Mouse (Mus musculus) splenic B cell, adult 2 months (primary cell): ENCODE data around the gene Bmp6.

ENCODE experiments used
- DNase-seq: peaks from one replicate; pipeline ENCODE4 v3.0.0-alpha.2; 2011; ENCODE audit warnings: low read depth, low spot score
- H3K27me3 ChIP-seq: 2 replicates; pipeline ENCODE4 v1.6.1; 2012; ENCODE audit warnings: mild to moderate bottlenecking, low read length, moderate library complexity, mixed read lengths; ENCODE audit not compliant: control insufficient read depth, poor library complexity, insufficient read depth, severe bottlenecking
- H3K36me3 ChIP-seq: 2 replicates; pipeline ENCODE4 v1.6.1; 2012; ENCODE audit warnings: mild to moderate bottlenecking, low read length, moderate library complexity, mixed read lengths; ENCODE audit not compliant: control insufficient read depth, poor library complexity, insufficient read depth, severe bottlenecking

Gene Bmp6

GRCm38 (mm10) chr13:38501314-38501713 lies 156.4 kb downstream of the Bmp6 start:
- no peaks in the 10 kb centered on the region; the same call in 1 of the 2 replicates for H3K27me3 ChIP-seq
- peak; percentile 62 for DNase-seq
- peaks cover 13% of the 10 kb centered on the region for H3K36me3 ChIP-seq

DNA sequence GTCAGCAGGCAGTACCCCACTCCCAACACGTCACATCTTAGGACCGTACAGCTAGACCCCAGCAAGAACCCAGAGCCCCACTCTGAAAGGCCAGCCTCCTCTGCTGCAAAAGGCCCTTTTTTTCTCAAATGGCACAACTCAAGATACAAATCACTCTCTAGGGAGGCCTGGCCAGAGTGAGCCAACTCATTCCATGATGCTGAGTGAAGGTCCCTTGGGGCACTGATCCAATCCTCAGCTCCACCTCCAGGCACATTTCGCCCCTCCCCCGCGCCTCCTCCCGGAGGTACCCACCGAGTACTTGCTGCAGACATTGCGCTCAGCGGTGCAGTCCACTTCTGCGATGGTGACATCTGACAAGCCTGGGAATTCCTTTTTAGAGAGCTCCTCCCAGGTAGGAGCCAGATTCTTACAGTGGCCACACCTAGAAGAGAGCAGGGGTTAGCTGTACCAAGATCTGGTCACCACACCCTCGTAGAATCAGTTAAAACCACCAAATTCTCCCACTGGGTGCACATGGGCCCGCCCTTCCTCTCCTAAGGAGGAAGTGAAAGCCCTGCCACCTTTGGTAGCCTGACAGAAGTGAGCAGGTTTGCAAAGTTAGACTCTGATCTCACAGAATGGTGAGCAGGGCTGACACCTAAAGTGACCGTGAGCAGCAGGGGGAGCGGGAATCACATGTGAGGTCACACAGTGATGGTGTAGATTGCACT lies 158.4 kb downstream of the Bmp6 start:
- H3K36me3 ChIP-seq = peaks cover 15% of the 10 kb centered on the region
- H3K27me3 ChIP-seq = no peaks in the 10 kb centered on the region; the same call in 1 of the 2 replicates
- DNase-seq = peak; percentile 94

- peaks cover 7% of the 10 kb centered on the region for H3K36me3 ChIP-seq
- peak; percentile 68 for DNase-seq
These were observed 161.4 kb downstream of the Bmp6 start for GRCm38 (mm10) chr13:38506320-38506719.

GRCm38 (mm10) chr13:38506936-38507335 lies 162.0 kb downstream of the Bmp6 start:
- Histone ChIP-seq H3K36me3 (peaks cover 8% of the 10 kb centered on the region), H3K27me3 (no peaks in the 10 kb centered on the region)
- DNase-seq = no peak

More at GRCm38 (mm10) chr13:38506320-38506719, 161.4 kb downstream of the Bmp6 start:
- no peaks in the 10 kb centered on the region for H3K27me3 ChIP-seq

GRCm38 (mm10) chr13:38509681-38510341 lies 164.9 kb downstream of the Bmp6 start:
- DNase-seq = no peak
- Histone ChIP-seq H3K27me3 (no peaks in the 10 kb centered on the region), H3K36me3 (peaks cover 13% of the 10 kb centered on the region)

DNA sequence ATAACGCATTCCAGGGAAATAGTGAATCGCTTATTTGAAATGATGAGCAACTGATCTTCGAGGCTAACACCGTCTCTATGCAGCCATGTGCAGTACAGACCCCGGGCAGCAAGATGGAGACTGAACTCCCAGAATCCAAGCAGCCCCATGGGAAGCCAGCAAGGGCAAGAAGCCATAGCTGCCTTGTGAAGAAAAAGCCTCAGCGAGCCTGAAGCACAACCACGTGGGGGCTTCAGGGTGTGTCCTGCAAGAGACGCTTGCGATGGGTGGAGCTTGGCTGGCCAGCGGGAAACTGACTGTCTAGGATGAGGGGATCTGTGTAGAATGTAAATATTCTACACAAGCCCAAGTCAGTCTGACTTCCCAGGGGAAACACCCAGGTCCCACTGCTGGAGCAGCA lies 167.1 kb downstream of the Bmp6 start:
- no peak for DNase-seq
- peaks cover 11% of the 10 kb centered on the region for H3K36me3 ChIP-seq
- no peaks in the 10 kb centered on the region for H3K27me3 ChIP-seq

DNA sequence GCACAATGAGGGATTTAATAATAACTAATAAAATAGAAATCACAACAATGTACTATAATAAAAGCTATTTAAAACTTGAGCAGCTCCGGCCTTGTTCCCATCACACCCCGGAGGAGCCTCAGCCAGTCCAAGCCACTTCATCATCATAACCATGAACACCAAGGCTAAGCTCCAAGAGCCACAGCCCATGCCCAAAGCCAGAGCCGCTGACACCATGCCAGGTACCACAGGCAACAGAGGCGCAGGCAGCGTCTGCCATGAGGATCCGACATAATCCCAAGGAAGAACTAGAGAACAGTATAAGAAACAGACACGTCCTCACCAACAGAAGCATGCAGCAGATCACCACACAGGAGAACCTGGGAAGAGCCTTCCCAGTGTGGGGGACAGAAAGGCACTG lies 169.0 kb downstream of the Bmp6 start:
- H3K27me3 ChIP-seq = no peaks in the 10 kb centered on the region
- peaks cover 15% of the 10 kb centered on the region for H3K36me3 ChIP-seq

DNA sequence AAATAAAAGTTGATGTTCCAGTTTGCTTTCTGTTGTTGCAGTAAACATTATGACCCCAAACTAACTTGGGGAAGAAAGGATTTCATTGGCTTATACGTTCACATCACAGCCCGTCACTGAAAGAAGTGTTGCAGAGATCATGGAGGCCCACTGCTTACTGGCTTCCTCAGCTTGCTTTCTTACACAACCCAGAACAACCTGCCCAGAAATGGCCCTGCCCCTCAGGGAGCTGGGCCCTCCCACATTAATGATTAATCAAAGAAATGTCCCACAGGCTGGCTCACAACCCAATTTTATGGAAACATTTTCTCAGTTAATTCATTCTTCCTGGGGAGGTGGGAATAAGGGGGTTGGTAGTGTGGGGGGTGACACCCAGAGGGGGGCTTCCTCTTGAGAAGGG lies 170.5 kb downstream of the Bmp6 start:
- peaks cover 14% of the 10 kb centered on the region for H3K36me3 ChIP-seq
- no peak for DNase-seq
- H3K27me3 ChIP-seq = no peaks in the 10 kb centered on the region

More for the DNA sequence above, 169.0 kb downstream of the Bmp6 start:
- DNase-seq = no peak

DNA sequence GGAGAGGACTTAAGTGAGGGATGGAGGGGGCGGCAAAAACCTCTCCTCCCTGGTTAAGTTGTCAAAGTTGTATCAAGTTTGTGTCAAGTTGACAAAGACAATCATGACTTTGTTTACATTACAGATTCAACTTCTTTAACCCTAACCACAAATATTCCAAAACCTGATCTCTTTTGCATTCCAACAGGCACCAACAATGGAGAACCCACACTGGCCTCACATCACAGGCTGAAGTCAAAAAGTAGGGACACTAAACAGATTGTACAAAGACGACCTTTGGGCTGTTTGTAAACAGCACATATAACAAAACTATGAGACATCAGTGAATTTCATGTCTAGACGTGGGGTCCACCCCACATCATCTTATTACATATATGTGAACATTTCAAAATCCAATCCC lies 170.9 kb downstream of the Bmp6 start:
- no peak for DNase-seq
- Histone ChIP-seq H3K27me3 (no peaks in the 10 kb centered on the region), H3K36me3 (peaks cover 13% of the 10 kb centered on the region)

DNA sequence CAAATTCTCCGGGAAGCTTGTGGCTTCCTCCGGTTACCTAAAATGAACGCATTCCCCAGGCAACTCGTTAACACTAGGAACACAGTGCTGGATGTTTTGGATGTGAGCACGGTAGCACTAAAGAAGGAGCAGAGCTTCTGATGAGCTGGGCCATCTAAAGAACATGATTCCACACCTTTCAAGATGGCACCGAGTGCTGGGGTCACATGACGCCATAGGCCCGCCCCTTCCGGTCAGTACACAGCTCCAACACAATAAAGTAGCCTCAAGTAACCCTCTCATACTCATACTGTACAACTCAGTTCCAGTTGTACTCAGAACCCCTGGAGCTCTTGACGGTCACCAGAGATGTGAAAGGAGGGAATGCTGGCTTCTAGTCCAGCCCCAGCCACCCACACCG lies 171.7 kb downstream of the Bmp6 start:
- Histone ChIP-seq H3K27me3 (no peaks in the 10 kb centered on the region), H3K36me3 (peaks cover 16% of the 10 kb centered on the region)
- no peak for DNase-seq

DNA sequence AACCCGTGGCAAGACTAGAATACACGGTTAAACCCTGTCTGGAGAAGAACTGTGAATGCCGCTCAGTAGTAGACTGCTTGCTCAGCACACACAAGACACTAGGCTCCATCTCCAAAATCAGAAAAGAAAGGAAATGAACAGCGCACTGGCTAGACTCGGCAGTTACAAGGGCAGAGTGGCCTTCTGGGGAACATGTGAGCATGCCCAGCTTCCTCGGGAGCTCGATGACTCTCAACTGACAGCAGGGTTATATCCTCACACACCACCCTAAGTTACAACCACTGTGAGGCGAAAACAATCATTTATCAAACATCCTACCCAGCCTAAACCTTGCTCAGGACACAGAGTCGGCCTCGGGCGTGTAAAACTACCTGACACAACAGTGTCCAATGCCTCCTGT lies 175.4 kb downstream of the Bmp6 start:
- DNase-seq = no peak
- peaks cover 12% of the 10 kb centered on the region for H3K36me3 ChIP-seq
- H3K27me3 ChIP-seq = no peaks in the 10 kb centered on the region

DNA sequence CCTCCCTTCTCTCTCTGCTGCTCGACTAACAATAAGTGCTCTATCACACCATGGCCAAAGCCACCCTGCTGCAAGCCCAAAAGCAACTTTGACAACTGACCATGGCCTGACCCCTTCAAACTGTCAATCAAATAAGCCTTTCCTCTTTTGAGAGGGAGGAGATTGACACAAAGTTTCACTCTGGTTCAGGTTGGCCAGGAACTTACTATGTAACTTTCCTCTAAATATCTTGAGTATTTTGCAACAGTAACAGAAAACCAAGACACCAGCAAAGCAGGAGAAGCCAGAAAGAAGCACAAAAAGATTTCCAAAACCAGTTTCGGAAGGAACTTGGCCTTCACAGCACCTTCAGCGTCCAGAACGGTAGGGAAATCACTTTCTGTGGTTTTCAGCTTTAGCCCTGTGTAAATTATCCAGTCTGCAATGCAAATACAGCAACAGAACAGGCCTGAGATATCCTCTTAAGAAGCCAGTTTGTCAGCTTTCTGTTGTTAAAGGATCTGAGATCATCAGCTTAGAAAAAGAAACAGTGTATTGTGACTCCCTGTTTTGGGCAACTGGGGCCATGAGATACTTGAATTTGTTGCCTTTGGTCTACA lies 177.2 kb downstream of the Bmp6 start:
- no peaks in the 10 kb centered on the region for H3K27me3 ChIP-seq
- no peak for DNase-seq

GRCm38 (mm10) chr13:38523231-38523630 lies 178.3 kb downstream of the Bmp6 start:
- DNase-seq = no peak
- H3K27me3 ChIP-seq = no peaks in the 10 kb centered on the region
- peaks cover 8% of the 10 kb centered on the region for H3K36me3 ChIP-seq

More for the DNA sequence above, 177.2 kb downstream of the Bmp6 start:
- peaks cover 12% of the 10 kb centered on the region for H3K36me3 ChIP-seq

- H3K27me3 ChIP-seq = no peaks in the 10 kb centered on the region
- peaks cover 4% of the 10 kb centered on the region for H3K36me3 ChIP-seq
- DNase-seq = no peak
These were observed 180.4 kb downstream of the Bmp6 start for GRCm38 (mm10) chr13:38525261-38525660.

DNA sequence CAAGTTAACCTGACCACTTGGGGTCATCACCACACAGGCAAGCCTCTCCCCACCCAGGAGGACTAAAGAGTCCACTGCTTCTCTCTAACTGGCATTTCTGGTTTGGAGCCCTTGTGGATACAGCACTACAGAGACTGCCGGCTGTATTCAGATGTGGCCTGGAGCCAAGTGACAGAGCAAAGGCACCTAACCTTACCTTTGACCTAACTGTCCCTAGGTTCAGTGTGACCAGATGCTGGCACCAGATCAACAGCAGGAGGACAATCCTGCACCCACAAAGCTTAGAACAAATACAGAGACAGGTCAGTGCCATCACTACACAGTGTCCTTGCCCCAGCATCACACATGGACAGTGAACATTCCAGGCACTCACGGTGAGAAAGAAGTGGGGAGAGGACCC lies 181.2 kb downstream of the Bmp6 start:
- DNase-seq = no peak
- no peaks in the 10 kb centered on the region for H3K27me3 ChIP-seq
- peaks cover 4% of the 10 kb centered on the region for H3K36me3 ChIP-seq
